Mouse (Mus musculus) small intestine, adult 2 months (tissue): ENCODE results near the gene Traf1.

Experiments used
- CTCF ChIP-seq: fragments of 200-500 bp; IDR thresholded peaks from 2 replicates; pipeline ENCODE4 v1.5.1; 2012; ENCODE audit warnings: low read depth, mild to moderate bottlenecking, control low read depth, inconsistent platforms, low read length, moderate library complexity, mixed read lengths; ENCODE audit not compliant: insufficient replicate concordance, insufficient read length; ENCODE audit errors: extremely low read depth
- POLR2A ChIP-seq: fragments of 200-500 bp; IDR thresholded peaks from 2 replicates; pipeline ENCODE4 v1.6.1; 2012; ENCODE audit warnings: low read depth, mild to moderate bottlenecking, control low read depth, inconsistent platforms, low read length, moderate library complexity

DNA sequence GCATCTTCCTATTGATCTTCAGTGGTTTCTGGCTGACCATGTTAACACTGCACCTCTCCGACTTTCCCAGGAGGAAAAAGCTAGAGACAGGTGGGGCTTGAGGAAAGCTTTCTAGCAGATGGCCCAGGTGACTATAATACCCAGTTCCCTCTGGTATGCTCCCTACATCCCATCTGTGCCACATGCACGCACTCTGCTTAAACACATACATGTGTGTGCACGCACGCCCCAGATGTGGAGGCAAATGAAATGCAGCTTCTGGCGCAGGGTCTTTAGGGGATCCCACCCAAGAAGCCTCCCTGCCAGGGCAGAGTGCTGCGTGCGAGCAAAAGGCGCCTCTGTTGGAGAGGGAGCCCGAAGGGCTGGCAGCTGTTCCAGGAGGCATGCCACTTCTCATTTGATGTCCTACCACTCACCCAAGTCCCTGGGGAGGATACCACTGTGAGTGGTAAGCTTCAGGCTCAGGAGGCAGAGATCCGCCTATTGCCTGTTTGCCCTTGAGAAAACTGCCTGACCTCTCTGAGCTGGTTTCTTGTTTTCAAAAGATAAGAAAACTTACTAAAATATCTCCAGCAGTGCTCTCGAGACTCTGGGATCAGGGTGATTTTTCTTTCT, 20.4 kb downstream of the Traf1 start:
- TF ChIP-seq CTCF, result no peak
- no peak for TF ChIP-seq POLR2A
